7 mouse cellular contexts compared by ENCODE assay signal in the genomic region with DNA sequence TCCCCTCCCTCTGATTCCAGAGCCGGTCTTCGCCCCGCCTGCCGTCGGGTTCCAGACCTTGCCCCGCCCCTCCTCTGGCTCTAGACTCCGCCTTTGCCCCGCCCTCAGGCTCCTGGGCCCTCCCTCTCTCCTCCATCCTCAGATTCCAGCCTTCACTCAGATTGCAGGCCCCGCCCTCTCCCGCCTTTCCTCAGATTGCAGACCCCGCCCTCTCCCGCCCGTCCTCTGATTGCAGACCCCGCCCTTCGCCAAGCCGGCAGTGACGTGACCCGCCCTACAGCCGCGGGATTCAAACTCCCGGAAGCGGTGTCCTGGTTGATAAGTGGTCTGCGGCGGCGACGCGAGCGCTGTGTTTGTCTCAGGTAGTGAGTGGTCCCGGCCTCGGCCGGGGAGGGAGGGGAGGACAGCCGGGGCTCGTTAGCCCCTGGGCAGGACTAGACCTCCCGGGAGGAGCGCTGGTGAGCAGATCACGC. TPM values are rescaled to one million over a fixed set of nuclear protein-coding genes. Genes with fewer than 3 reads are reported as not detected.
DNase-seq lines count a peak whose midpoint lies in the region; ATAC-seq lines count a peak whose summit lies in the region.

Gene Cep55 (plus strand): TSS at position 292 of the 473 bp plus-strand sequence.

- intact Hi-C loops in left cerebral cortex, postnatal 36 days (cut with DNase I) = loop anchor here (10.0 kb wide), 1 partner anchor 300 kb away; no protein-coding TSS in a partner anchor

- DNase-seq in adrenal gland, adult (ENCODE audit: inconsistent age in 2 of 2, low spot score in 1 of 2) = peak; percentile 97 to 98
- peak; percentile 100 for DNase-seq in embryo, embryonic 10.5 days (ENCODE audit: low spot score)
- DNase-seq in gastrocnemius, postnatal 25 days = peak; percentile 96
- peak; percentile 99 for DNase-seq in intestine, embryonic 14.5 days (ENCODE audit: low spot score)
- peak; percentile 88 for DNase-seq in left cerebral cortex, postnatal 36 days (ENCODE audit: low spot score in 2 of 2)
- DNase-seq in midbrain, embryonic 11.5 days (ENCODE audit: low spot score, missing footprints) = peak; percentile 100
- peak; percentile 93 for DNase-seq in skeletal muscle tissue, adult 2 months (ENCODE audit: low read depth, low spot score)

- H3K27ac ChIP-seq in intestine, embryonic 14.5 days (ENCODE audit: low read depth) = peak within 1 kb of the TSS; percentile 59; the same call in 1 of the 2 replicates
- 0 out of 2 replicates have a peak within 1 kb of the TSS, but pooled peaks have one; percentile 22 for H3K27ac ChIP-seq in midbrain, embryonic 11.5 days (ENCODE audit: low read depth, low read length)

- H3K9ac ChIP-seq in intestine, embryonic 14.5 days (ENCODE audit: low read length) = peak within 1 kb of the TSS; percentile 74
- H3K9ac ChIP-seq in midbrain, embryonic 11.5 days (ENCODE audit: low read length) = peak within 1 kb of the TSS; percentile 71

- peaks cover 11% of the 10 kb centered on the region for H3K4me1 ChIP-seq in intestine, embryonic 14.5 days (replicated peaks; ENCODE audit: control insufficient read depth, insufficient read depth, low read length)
- peaks cover 7% of the 10 kb centered on the region; the same call in 1 of the 2 replicates for H3K4me1 ChIP-seq in midbrain, embryonic 11.5 days (ENCODE audit: control insufficient read depth, insufficient read depth, low read length)

- ATAC-seq in intestine, embryonic 14.5 days (replicated peaks; ENCODE audit: low FRiP score, low TSS enrichment, low read depth) = peak; percentile 93
- peak; percentile 96 for ATAC-seq in midbrain, embryonic 11.5 days (ENCODE audit: low FRiP score)

- peaks cover 25% of the 10 kb centered on the region for H3K36me3 ChIP-seq in intestine, embryonic 14.5 days (ENCODE audit: control insufficient read depth, insufficient read depth, low read length)
- peaks cover 3% of the 10 kb centered on the region; the same call in 1 of the 2 replicates for H3K36me3 ChIP-seq in midbrain, embryonic 11.5 days (ENCODE audit: control insufficient read depth, insufficient read depth, low read length)

- peak within 1 kb of the TSS; percentile 81 for H3K4me3 ChIP-seq in intestine, embryonic 14.5 days (ENCODE audit: low read depth, low read length)
- H3K4me3 ChIP-seq in midbrain, embryonic 11.5 days (ENCODE audit: low read depth, low read length) = peak within 1 kb of the TSS; percentile 75

- H3K27me3 ChIP-seq in intestine, embryonic 14.5 days (replicated peaks; ENCODE audit: control insufficient read depth, insufficient read depth, low read length) = no peaks in the 10 kb centered on the region
- no peaks in the 10 kb centered on the region for H3K27me3 ChIP-seq in midbrain, embryonic 11.5 days (ENCODE audit: control insufficient read depth, insufficient read depth, low read length)

- peak within 1 kb of the TSS; percentile 73 for H3K4me2 ChIP-seq in intestine, embryonic 14.5 days (ENCODE audit: low read length)
- H3K4me2 ChIP-seq in midbrain, embryonic 11.5 days = peak within 1 kb of the TSS; percentile 68

- no peaks in the 10 kb centered on the region for H3K9me3 ChIP-seq in intestine, embryonic 14.5 days (ENCODE audit: control insufficient read depth, low read length)
- no peaks in the 10 kb centered on the region for H3K9me3 ChIP-seq in midbrain, embryonic 11.5 days (ENCODE audit: control insufficient read depth, low read length)

- WGBS in intestine, embryonic 14.5 days = 1% methylated on average over 35 of the region's 36 CpGs
- under 1% methylated on average over 35 of the region's 36 CpGs for WGBS in midbrain, embryonic 11.5 days

RNA-seq across cellular contexts. Expression of gene Cep55, which starts in this region (rescaled TPM):
- total RNA-seq in gastrocnemius, postnatal 25 days (2021) = under 1 TPM; 0.10 to 0.29 TPM
- 31.3 and 32.8 TPM in 2 replicates for polyA plus RNA-seq in intestine, embryonic 14.5 days (2014; fragmentation: Nextera tagmentation; extraction: Ambion mirVana)
- under 1 TPM; 0.12 to 0.39 TPM for total RNA-seq in left cerebral cortex, postnatal 36 days (2021)
- polyA plus RNA-seq in midbrain, embryonic 11.5 days (2014; fragmentation: Nextera tagmentation; extraction: Ambion mirVana) = 60.8 and 67.1 TPM in 2 replicates

Comparison
In these comparisons a context has a peak if more than half of its experiments do, and no peak if none do; other contexts are left out.
1. Peak in every context shown above with its lines: DNase-seq, ATAC-seq, H3K4me3 ChIP-seq and H3K27ac ChIP-seq.
2. Peak in DNase-seq in gastrocnemius, postnatal 25 days; RNA of the gene not detected or under 1 TPM.
3. Peak in DNase-seq in left cerebral cortex, postnatal 36 days; RNA of the gene not detected or under 1 TPM.